Mouse (Mus musculus): Measurements from ENCODE around the gene Ypel2. TPM values are rescaled to one million over a fixed set of nuclear protein-coding genes. Genes with fewer than 3 reads are reported as not detected.

The Ypel2 gene
- polyA plus RNA-seq, 1 experiment from 2014 or later = 7.4 TPM

- 90% methylated on average over 6 of the region's 6 CpGs for WGBS
- H3K4me1 ChIP-seq = peaks cover 7% of the 10 kb centered on the region; the same call in 1 of the 2 replicates
- no peaks in the 10 kb centered on the region for H3K9me3 ChIP-seq (replicated peaks)
- H3K27ac ChIP-seq = no peak overlapping the region
- no peaks in the 10 kb centered on the region for H3K36me3 ChIP-seq (ENCODE audit: poor library complexity, severe bottlenecking)
- no peak overlapping the region for H3K4me2 ChIP-seq
- ATAC-seq = no peak
- no peak overlapping the region for H3K4me3 ChIP-seq
- H3K27me3 ChIP-seq = no peaks in the 10 kb centered on the region
- H3K9ac ChIP-seq = no peak overlapping the region
These were observed 72.2 kb downstream of the Ypel2 start for GRCm38 (mm10) chr11:86921335-86921734.

- Histone ChIP-seq H3K9me3 (replicated peaks) (no peaks in the 10 kb centered on the region), H3K9ac (no peak overlapping the region), H3K27ac (no peak overlapping the region), H3K36me3 (ENCODE audit: poor library complexity, severe bottlenecking) (no peaks in the 10 kb centered on the region), H3K4me3 (no peak overlapping the region), H3K4me2 (no peak overlapping the region), H3K4me1 (peaks cover 7% of the 10 kb centered on the region; the same call in 1 of the 2 replicates), H3K27me3 (no peaks in the 10 kb centered on the region)
- WGBS = 75% methylated on average over 20 of the region's 20 CpGs
- ATAC-seq = no peak
These were observed 73.1 kb downstream of the Ypel2 start for GRCm38 (mm10) chr11:86920111-86921080.

- Histone ChIP-seq H3K4me3 (no peak overlapping the region), H3K4me1 (peaks cover 7% of the 10 kb centered on the region; the same call in 1 of the 2 replicates), H3K4me2 (no peak overlapping the region), H3K27ac (no peak overlapping the region), H3K27me3 (no peaks in the 10 kb centered on the region), H3K9me3 (replicated peaks) (no peaks in the 10 kb centered on the region), H3K9ac (no peak overlapping the region), H3K36me3 (ENCODE audit: poor library complexity, severe bottlenecking) (no peaks in the 10 kb centered on the region)
- WGBS = 88% methylated on average over 7 of the region's 7 CpGs
- no peak for ATAC-seq
These were observed 74.0 kb downstream of the Ypel2 start for GRCm38 (mm10) chr11:86919468-86919867.

- H3K4me1 ChIP-seq = peaks cover 7% of the 10 kb centered on the region; the same call in 1 of the 2 replicates
- no peak overlapping the region for H3K4me3 ChIP-seq
- WGBS = 82% methylated on average over 2 of the region's 2 CpGs
- ATAC-seq = no peak
- no peaks in the 10 kb centered on the region for H3K9me3 ChIP-seq (replicated peaks)
- H3K27ac ChIP-seq = no peak overlapping the region
- no peak overlapping the region for H3K9ac ChIP-seq
- H3K27me3 ChIP-seq = no peaks in the 10 kb centered on the region
- no peak overlapping the region for H3K4me2 ChIP-seq
- H3K36me3 ChIP-seq (ENCODE audit: poor library complexity, severe bottlenecking) = no peaks in the 10 kb centered on the region
These were observed 76.0 kb downstream of the Ypel2 start for GRCm38 (mm10) chr11:86917536-86917935.

- ATAC-seq = no peak
These were observed 76.8 kb downstream of the Ypel2 start for GRCm38 (mm10) chr11:86916596-86917249.

GRCm38 (mm10) chr11:86914329-86914728 lies 79.2 kb downstream of the Ypel2 start:
- H3K4me3 ChIP-seq = no peak overlapping the region
- no peaks in the 10 kb centered on the region for H3K36me3 ChIP-seq (ENCODE audit: poor library complexity, severe bottlenecking)
- WGBS = 86% methylated on average over 9 of the region's 9 CpGs
- ATAC-seq = no peak
- H3K4me2 ChIP-seq = no peak overlapping the region
- H3K27me3 ChIP-seq = no peaks in the 10 kb centered on the region
- H3K9me3 ChIP-seq (replicated peaks) = no peaks in the 10 kb centered on the region
- H3K4me1 ChIP-seq = no peaks in the 10 kb centered on the region
- H3K9ac ChIP-seq = no peak overlapping the region
- H3K27ac ChIP-seq = no peak overlapping the region

More at GRCm38 (mm10) chr11:86916596-86917249, 76.8 kb downstream of the Ypel2 start:
- Histone ChIP-seq H3K27me3 (no peaks in the 10 kb centered on the region), H3K4me2 (no peak overlapping the region), H3K4me3 (no peak overlapping the region), H3K9ac (no peak overlapping the region), H3K27ac (no peak overlapping the region), H3K9me3 (replicated peaks) (no peaks in the 10 kb centered on the region), H3K36me3 (ENCODE audit: poor library complexity, severe bottlenecking) (no peaks in the 10 kb centered on the region), H3K4me1 (peaks cover 7% of the 10 kb centered on the region; the same call in 1 of the 2 replicates)
- 84% methylated on average over 8 of the region's 8 CpGs for WGBS

- Histone ChIP-seq H3K4me2 (no peak overlapping the region), H3K9ac (no peak overlapping the region), H3K4me1 (no peaks in the 10 kb centered on the region), H3K36me3 (ENCODE audit: poor library complexity, severe bottlenecking) (no peaks in the 10 kb centered on the region), H3K27ac (no peak overlapping the region), H3K4me3 (no peak overlapping the region), H3K9me3 (replicated peaks) (no peaks in the 10 kb centered on the region), H3K27me3 (no peaks in the 10 kb centered on the region)
- no peak for ATAC-seq
- WGBS = 82% methylated on average over 4 of the region's 4 CpGs
These were observed 83.3 kb downstream of the Ypel2 start for GRCm38 (mm10) chr11:86910244-86910643.

- 87% methylated on average over 6 of the region's 6 CpGs for WGBS
These were observed 84.5 kb downstream of the Ypel2 start for GRCm38 (mm10) chr11:86909028-86909427.

GRCm38 (mm10) chr11:86907889-86908590 lies 85.5 kb downstream of the Ypel2 start:
- no peak overlapping the region for H3K4me2 ChIP-seq
- ATAC-seq = no peak
- no peaks in the 10 kb centered on the region for H3K4me1 ChIP-seq
- no peaks in the 10 kb centered on the region for H3K36me3 ChIP-seq (ENCODE audit: poor library complexity, severe bottlenecking)
- no peaks in the 10 kb centered on the region for H3K9me3 ChIP-seq (replicated peaks)
- H3K27me3 ChIP-seq = no peaks in the 10 kb centered on the region
- no peak overlapping the region for H3K4me3 ChIP-seq
- H3K9ac ChIP-seq = no peak overlapping the region
- no peak overlapping the region for H3K27ac ChIP-seq
- 79% methylated on average over 5 of the region's 5 CpGs for WGBS

More at GRCm38 (mm10) chr11:86909028-86909427, 84.5 kb downstream of the Ypel2 start:
- no peak overlapping the region for H3K27ac ChIP-seq
- H3K27me3 ChIP-seq = no peaks in the 10 kb centered on the region
- no peak for ATAC-seq
- no peaks in the 10 kb centered on the region for H3K9me3 ChIP-seq (replicated peaks)
- H3K4me1 ChIP-seq = no peaks in the 10 kb centered on the region
- no peak overlapping the region for H3K4me2 ChIP-seq
- H3K4me3 ChIP-seq = no peak overlapping the region
- H3K36me3 ChIP-seq (ENCODE audit: poor library complexity, severe bottlenecking) = no peaks in the 10 kb centered on the region
- H3K9ac ChIP-seq = no peak overlapping the region

- Histone ChIP-seq H3K9me3 (replicated peaks) (no peaks in the 10 kb centered on the region), H3K36me3 (ENCODE audit: poor library complexity, severe bottlenecking) (no peaks in the 10 kb centered on the region), H3K4me3 (no peak overlapping the region), H3K27ac (no peak overlapping the region), H3K27me3 (no peaks in the 10 kb centered on the region), H3K4me2 (no peak overlapping the region), H3K4me1 (no peaks in the 10 kb centered on the region), H3K9ac (no peak overlapping the region)
- no peak for ATAC-seq
- whole genome bisulfite sequencing = 92% methylated on average over 11 of the region's 11 CpGs
These were observed 86.5 kb downstream of the Ypel2 start for GRCm38 (mm10) chr11:86906767-86907662.

- Histone ChIP-seq H3K4me1 (no peaks in the 10 kb centered on the region), H3K4me3 (no peak overlapping the region), H3K27ac (no peak overlapping the region), H3K4me2 (no peak overlapping the region), H3K9ac (no peak overlapping the region), H3K27me3 (no peaks in the 10 kb centered on the region), H3K36me3 (ENCODE audit: poor library complexity, severe bottlenecking) (no peaks in the 10 kb centered on the region), H3K9me3 (replicated peaks) (no peaks in the 10 kb centered on the region)
- 88% methylated on average over 6 of the region's 6 CpGs for WGBS
- ATAC-seq = no peak
These were observed 87.2 kb downstream of the Ypel2 start for GRCm38 (mm10) chr11:86906257-86906656.

Measured in forebrain, embryonic 13.5 days (tissue).